Mouse (Mus musculus) yolk sac, embryonic 10.5 days (tissue): ENCODE data around the gene Mcpt9.
"Not testable (repeated sequence)": the region's sequence is repeated elsewhere in the genome, so short reads cannot be mapped to it uniquely, and the experiment has no call there.

ENCODE experiments used
- DNase-seq: peaks from one replicate; pipeline ENCODE4 v3.0.0-alpha.2; 2017; ENCODE audit warnings: low spot score

Gene Mcpt9

DNA sequence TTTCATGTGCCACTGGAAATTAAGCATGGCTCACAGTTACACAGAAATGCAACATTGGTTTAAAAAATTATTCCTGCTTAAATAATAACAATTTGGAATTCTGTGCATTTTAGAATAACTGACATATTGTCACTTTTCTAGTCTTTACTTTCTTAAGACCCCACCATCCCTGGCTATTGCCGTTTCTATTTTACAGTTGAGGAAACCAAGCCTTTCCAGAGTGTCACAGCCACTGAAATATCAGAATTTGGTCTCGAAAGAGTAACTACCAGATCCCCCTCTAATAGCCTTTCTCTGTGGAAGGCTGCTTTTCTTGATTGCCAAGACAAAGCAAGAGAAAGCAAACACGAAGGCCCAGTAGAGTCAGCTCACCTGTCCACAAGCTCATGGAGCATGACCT lies at the start of gene Mcpt9:
Gene Mcpt9 (minus strand): TSS at position 101 of the 400 bp plus-strand sequence.
- DNase-seq = not testable (repeated sequence)

GRCm38 (mm10) chr14:56062213-56062612 lies 31.9 kb upstream of the Mcpt9 start, which contains the start of gene Mcpt4:
Mcpt4 (minus strand) TSS chr14:56062313.
- not testable (repeated sequence) for DNase-seq

DNA sequence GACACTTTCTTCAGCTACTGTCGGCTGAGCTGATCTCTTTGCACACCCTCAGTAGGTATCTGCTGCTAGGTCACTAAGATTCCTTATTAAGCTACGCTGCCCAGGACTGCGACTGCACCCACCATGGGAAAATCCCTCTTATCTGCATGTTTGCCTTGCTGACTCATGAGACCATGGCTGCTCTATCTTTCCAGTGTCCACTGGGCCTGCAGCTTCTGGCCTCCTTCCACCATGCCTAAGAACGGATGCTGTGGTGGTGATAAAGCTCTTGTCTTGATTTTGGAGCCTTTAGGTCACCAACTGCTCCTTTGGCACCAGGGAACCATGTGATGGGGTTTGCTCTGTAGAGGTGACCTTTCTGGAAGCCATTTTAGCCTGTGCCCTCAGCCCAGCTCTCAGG lies 27.4 kb upstream of the Mcpt9 start:
- no peak for DNase-seq

GRCm38 (mm10) chr14:56055408-56055807 lies 25.1 kb upstream of the Mcpt9 start:
- DNase-seq = no peak

GRCm38 (mm10) chr14:56041792-56042191 lies 11.5 kb upstream of the Mcpt9 start, which contains the start of gene Mcpt2:
Mcpt2 (plus strand) TSS chr14:56042041.
- DNase-seq = not testable (repeated sequence)

GRCm38 (mm10) chr14:56034433-56034832 lies 4.1 kb upstream of the Mcpt9 start:
- DNase-seq = no peak

DNA sequence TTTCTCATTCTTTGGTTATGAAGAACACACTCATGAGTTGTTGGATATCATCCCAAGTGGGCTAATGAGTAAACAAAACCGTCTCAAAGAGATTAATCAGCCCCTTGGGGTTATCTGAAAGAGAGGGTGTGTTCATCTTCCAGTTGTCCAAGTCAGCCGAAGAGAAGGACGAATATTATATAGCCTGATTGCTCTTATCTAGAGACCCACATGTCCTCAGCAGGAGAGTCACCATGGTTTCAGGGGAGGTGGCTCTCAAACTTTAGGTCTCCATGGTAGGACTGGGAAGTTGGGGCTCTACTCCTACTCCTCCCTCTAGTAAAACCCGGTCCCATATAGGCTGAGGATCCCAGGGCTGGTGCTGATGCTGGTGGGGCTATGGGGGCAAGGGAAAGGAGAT lies 9.0 kb downstream of the Mcpt9 start:
- DNase-seq = not testable (repeated sequence)

GRCm38 (mm10) chr14:56019446-56019845 lies 10.8 kb downstream of the Mcpt9 start:
- no peak for DNase-seq

DNA sequence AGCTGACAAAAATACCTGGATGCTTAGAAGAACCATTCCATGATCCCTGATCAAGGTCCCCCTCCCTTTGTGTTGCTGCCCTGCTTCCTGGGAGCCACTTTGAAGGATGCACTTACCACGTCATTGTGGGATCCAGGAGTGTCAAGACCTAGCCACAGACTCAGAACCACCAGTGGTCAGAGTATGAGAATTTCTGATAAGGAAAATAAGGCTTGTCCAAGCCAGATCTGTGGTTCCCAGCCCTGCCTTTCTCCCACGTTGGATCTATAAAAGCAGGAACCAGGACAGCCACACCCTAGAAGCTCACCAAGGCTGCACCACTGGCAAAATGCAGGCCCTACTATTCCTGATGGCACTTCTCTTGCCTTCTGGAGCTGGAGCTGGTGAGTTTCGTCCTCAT lies 12.6 kb downstream of the Mcpt9 start, which contains the start of gene Mcpt1:
Gene Mcpt1 (plus strand): TSS at position 301 of the 400 bp plus-strand sequence.
- DNase-seq = not testable (repeated sequence)

- no peak for DNase-seq
These were observed 16.4 kb downstream of the Mcpt9 start for GRCm38 (mm10) chr14:56013924-56014323.

GRCm38 (mm10) chr14:56013147-56013546 lies 17.1 kb downstream of the Mcpt9 start:
- DNase-seq = no peak

DNA sequence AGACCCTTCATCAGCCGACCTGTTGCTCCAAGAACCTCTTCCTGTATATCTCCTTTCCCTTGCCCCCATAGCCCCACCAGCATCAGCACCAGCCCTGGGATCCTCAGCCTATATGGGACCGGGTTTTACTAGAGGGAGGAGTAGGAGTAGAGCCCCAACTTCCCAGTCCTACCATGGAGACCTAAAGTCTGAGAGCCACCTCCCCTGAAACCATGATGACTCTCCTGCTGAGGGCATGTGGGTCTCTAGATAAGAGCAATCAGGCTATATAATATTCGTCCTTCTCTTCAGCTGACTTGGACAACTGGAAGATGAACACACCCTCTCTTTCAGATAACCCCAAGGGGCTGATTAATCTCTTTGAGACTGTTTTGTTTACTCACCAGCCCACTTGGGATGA lies 42.8 kb downstream of the Mcpt9 start:
- DNase-seq = not testable (repeated sequence)
